Mouse (Mus musculus): ENCODE measurements at regions not wholly inside any gene's neighbourhood (a gene's known extent, or its start where the extent isn't known, plus 50 kb on each side); places are given as distances from the start of the nearest gene placed in this dataset.
A peak's percentile ranks its signal among the peaks of the same experiment; 100 is the strongest.

DNA sequence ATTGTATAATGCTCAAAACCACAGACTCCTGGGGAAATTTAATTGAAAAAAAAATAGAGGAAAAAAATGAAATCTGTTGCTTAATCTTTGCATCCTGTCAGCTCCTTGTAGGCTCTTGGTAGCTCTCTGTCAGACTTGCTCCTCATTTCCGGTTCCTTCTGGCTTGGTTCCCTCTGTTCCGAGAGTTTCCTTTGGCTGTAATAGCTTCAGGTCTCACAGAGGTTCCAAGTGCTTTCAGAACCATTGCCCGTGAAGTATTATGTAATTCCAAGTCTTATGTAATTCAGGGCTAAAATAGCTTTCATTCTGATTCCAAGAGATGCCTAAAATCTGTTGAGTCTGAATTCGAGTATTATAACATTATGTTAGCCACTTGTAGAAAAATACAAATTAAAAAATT lies 117.3 kb downstream of the Spry2 start:
- no peak for DNase-seq

DNA sequence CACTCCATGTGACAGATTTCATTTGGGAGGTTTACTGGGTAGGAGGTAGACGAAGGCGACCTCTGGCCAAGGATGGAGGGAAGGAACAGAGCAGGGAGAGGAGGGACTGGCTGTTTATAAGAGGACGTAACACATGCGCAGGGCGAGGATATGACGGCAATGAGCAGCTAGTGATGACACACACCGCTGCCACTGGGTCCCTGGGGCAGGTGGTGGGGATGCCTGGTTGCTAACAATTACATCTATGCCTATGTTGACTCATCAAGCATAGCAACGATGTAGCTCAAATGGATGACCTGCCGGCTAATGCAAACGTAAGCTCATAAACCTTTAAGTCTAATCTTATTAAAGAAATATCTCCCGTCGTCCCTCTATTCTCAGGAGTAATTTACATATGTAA lies 122.9 kb downstream of the Spry2 start:
- no peak for DNase-seq

GRCm38 (mm10) chr14:105767100-105767499 lies 129.5 kb downstream of the Spry2 start:
- DNase-seq, result peak; percentile 9

DNA sequence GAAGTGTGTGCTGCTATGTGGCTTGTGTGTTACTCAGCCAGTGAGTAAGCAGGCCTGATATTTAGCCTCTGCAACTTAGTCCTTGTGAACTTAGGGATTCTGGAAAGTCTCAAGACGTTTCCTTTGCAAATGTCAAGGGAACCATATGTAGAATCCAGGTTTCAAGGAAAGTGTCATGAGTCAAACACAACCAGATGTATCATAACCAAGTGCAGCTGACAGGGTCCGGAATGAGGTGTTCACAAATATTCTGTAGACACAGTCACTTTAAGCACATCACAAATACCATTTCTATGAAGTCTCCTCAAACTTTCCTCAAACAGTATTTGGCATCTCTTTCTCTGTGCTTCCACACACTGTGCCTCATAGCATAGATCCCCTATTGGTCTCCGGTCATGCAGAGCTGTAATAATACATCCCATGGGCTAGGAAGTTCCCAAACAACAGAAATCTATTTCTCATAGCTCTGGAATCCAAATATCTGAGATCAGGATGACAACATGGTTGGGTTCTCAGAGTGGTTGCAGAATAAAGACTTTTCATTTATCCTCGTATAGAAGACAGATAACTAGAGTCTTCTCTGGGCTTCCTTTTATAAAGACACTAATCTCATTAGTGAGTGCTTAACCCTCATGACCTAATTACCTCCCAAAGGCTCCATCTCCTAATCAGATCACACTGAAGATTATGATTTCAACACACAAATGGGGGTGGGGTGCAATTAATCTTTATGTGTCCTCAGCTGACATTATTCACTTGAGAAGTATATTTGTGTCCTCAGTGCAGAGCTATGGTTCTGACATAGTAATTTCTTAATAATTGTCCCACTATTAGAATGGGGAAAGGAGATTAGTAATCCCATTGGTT lies 143.9 kb downstream of the Spry2 start:
- DNase-seq, result no peak

- no peak for DNase-seq
These were observed 144.9 kb downstream of the Spry2 start for GRCm38 (mm10) chr14:105751762-105752161.

GRCm38 (mm10) chr14:105744578-105744977 lies 152.0 kb downstream of the Spry2 start:
- no peak for DNase-seq

DNA sequence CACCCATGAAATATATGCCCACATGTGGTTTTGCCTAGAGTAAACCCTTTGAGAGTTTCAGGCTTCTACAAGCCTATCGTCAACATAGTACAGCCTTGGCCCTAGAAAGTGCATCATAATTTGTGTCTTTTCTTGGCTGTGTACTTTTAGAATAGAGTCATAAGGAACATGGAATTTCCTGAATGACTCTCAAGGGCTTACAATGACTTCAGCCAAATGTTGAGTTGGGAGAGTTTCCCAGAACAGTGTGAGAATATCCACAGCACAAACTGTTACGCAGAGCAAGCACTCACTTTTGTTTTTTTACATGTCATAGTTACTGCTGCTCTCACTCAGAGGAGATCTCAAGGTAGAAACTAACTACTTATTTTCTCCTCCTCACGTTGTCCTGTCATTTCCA lies 152.5 kb downstream of the Spry2 start:
- no peak for DNase-seq

- DNase-seq, result peak; percentile 4
These were observed 155.7 kb downstream of the Spry2 start for GRCm38 (mm10) chr14:105740889-105741288.

DNA sequence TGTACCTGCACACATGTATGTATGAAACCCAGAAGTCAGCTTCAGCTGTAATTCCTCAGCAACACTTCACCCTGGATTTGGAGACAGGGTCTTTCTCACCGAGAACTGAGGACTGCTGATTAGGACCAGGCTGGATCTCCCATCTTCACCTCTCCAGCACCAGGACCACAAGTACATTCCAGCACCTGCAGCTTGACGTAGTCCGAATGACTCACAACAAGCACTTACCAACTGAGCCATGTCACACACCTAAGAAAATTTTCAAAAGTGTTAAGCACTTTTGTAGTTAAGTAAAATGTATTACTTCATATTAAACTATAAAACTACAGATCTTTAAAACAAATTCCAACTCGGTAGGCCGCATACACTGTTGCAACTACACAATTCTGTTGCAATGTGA lies 158.1 kb downstream of the Spry2 start:
- no peak for DNase-seq

DNA sequence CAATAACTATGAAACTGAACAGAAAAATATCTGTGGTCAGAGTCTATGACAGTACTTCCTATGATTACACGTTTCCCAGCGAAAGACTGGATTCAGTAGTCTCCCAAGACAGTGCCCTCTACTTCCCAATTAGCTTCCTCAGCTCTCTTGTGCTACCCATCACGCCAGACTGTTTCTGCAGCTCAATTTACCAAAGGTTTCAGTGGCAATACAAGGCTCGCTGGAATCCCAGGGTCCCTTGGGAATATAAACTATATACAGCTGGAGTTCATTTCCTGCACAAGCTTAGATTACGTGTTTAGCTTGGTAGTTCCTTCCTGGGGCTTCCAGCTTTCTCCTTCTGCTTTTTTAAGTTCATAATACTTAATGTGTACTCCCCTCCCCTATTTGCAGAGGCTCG lies 160.3 kb downstream of the Spry2 start:
- no peak for DNase-seq

GRCm38 (mm10) chr14:105734291-105734690 lies 162.3 kb downstream of the Spry2 start:
- no peak for DNase-seq

GRCm38 (mm10) chr14:105733013-105733728 lies 163.4 kb downstream of the Spry2 start:
- peak; percentile 54 for DNase-seq

GRCm38 (mm10) chr14:105732221-105733012 lies 164.2 kb downstream of the Spry2 start:
- peak; percentile 70 for DNase-seq

- peak; percentile 55 for DNase-seq
These were observed 165.8 kb downstream of the Spry2 start for GRCm38 (mm10) chr14:105730786-105731185.

- no peak for DNase-seq
These were observed 167.8 kb downstream of the Spry2 start for GRCm38 (mm10) chr14:105728841-105729240.

DNA sequence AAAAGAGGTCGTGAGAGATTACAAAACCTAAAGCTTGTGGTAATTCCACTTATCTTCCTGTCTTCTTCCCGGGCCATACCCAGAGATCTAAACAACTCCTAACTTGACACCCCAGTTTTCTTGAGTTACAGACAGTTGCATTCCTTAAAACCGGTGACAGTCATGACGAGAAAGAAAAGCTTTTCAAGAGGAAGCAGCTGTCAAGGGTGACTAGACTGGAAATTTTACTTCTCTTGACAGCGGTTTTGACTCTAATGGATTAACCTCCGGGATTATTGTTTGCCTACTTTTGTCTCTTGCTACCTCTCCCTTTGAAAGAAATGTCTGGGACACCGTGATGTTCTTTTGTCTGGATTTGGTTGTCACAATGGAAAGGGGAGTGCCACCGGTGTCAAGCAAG lies 170.9 kb downstream of the Spry2 start:
- DNase-seq, result no peak

DNA sequence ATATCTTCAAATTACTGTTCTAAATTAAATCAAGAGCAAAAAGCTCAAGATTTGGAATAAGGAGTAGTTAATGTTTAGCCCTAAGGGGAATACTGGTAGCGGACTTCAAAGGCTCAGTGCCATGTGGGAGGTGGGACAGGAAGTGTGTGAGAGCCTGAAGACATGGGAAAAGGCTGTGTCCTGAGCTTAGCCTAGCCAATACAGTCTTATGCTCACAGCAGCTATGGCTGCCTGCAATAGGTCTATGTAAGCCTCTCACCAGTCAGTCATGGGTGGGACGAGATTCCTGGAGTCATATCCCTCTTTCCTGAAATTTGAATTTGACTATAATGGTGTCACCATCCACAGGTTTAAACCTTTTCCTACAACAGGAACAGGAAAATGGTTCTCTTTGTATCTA lies 173.7 kb downstream of the Spry2 start:
- no peak for DNase-seq

GRCm38 (mm10) chr14:105721576-105721975 lies 175.0 kb downstream of the Spry2 start:
- DNase-seq, result no peak

DNA sequence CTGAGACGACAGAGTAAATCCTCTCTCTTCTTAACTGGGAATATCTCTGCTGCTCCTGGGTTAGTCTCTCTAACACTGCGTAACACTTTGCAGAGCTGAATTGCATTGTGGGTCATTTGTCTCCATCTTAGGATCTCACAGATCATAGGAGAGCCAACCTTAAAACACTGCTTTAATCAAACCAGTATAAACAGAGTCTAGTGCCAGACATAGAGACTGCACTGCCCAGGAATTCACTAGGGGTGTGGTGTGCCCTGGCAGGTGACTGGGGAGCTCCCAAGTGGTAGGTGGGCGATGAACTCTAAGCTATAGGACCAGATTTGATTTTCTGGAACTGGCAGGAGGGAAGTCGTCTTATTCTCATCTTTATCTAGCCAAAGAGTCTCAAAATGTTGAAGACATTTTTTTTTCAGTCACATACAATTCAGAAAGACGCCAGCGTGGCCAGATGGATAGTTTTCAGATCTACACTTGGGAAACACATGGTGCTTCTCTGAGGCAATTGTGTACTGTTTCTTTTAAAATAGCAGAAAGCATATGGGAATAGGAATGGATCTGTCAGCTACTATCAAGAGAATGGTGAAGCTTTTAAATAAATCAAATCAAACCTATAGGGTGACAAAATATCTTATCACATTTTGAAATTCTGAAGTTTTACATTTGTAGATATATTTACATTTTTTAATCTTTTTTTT lies 175.7 kb downstream of the Spry2 start:
- DNase-seq, result no peak

DNA sequence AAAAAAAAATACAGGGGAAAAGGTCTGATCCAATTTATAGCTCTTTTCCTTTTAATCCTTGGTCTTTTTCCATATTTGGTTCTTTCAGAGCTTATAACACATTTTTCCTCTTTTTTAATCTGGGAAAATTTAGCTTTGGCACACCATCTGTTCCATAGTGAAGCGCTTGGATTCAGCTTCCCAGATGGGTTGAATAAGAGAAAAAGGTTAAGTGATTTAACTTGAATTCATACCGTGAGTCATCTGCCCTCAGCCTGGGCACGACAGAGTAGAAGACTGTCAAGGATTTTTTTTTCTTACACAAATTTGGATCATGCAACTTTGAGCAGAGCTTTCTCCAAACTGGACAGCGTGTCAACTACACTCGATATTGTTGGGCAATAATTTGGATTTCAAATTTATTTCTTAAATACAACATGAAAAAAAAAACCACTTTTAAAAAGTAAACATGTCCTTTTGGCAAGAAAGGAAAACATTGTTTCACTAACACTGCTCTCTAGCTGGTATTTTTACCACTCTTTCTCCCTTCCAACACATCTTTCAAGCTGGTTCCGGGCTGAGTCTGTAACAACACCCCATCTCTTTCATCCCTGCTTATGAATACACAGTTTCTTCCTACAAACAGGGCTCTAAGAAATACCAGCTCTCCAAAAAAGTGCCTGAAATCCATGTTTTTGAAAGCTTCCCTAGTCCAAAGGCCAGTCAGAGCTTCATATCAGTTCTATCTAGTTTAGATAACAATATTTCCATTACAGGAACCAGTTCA lies 177.8 kb downstream of the Spry2 start:
- no peak for DNase-seq

DNA sequence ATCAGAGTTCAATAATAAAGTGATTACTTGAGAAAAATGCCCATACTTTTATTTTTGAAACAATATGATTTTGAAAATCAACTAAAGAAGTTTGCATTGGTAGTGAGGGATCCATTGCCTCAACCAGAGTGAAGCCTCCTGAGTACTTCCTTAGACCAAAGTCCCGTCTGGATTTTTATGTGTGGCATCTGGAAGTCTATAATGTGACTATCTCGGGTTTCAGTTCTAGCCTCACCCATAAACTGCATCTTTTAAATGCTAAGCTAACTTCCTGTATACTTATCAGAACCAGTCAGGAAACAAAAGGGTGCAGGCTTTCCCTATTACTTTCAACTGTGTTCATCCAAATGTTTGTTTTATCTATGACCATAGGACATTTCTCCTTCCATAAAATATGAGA lies 178.8 kb downstream of the Spry2 start:
- DNase-seq, result no peak

GRCm38 (mm10) chr14:105708691-105709090 lies 187.9 kb downstream of the Spry2 start:
- no peak for DNase-seq

Measured in liver (tissue).